Mouse (Mus musculus) brain, embryonic 18.5 days (tissue): Measurements from ENCODE around the gene Ms4a6c.
"Not testable (repeated sequence)": the region's sequence is repeated elsewhere in the genome, so short reads cannot be mapped to it uniquely, and the experiment has no call there.

Source experiments
- DNase-seq: peaks from one replicate; pipeline ENCODE4 v3.0.0-alpha.2; 2012; ENCODE audit warnings: low read depth, low spot score

Gene Ms4a6c

DNA sequence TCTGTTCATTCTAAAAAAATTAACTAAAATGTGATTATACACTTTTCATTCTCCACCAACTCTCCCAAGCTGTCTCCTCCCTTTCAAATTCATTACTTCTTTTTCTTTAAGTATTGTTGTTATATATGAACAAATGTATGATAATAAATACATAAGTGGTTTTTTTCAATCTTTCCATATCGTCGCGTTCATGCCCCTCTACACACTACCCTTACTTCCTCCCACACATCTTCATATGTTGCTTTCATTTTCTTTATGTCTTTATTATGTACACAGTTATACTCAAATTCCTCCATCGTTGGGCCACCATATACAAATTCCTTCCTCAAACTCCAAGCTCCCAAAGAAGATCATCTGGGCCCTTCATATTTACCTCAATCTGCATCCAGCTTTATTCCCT, 32.2 kb downstream of the Ms4a6c start:
- no peak for DNase-seq

DNA sequence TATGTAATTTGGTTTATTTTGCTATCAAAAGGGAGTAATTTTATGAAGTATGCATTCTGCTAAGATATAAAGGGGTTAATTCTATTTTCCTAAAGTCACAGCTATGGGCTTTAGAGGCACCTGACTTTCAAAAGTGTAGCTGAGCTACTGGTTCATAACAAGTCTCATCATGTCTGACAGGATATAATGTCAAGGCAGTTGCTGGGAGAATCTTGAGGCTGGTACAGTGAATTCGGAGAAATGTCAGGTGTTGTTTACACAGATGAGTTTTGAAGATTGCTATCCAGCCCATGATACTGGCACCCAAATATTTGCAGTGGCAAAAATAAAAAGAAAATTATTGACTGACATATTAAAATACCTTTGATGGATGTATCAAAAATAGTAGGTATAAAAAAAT, 35.7 kb downstream of the Ms4a6c start:
- DNase-seq = no peak

DNA sequence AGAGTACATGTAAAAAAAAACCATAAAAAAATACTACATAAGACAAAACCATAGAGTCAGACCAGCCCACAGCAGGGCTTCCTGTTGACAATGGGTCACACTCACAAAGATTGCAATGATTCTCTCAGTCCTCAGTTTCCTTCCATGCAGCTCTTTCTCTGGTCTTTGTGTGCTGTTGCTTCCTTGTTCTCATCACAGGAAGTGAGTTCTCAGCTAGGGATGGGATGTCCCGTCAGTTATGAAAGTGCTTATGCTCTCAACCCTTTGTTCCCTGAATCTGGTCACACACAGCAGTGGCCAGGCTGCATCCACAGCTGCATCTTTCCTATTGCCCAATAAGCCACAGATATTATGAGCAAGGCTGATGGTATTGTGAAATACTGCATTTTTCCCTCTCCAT, 44.3 kb downstream of the Ms4a6c start:
- DNase-seq = no peak

DNA sequence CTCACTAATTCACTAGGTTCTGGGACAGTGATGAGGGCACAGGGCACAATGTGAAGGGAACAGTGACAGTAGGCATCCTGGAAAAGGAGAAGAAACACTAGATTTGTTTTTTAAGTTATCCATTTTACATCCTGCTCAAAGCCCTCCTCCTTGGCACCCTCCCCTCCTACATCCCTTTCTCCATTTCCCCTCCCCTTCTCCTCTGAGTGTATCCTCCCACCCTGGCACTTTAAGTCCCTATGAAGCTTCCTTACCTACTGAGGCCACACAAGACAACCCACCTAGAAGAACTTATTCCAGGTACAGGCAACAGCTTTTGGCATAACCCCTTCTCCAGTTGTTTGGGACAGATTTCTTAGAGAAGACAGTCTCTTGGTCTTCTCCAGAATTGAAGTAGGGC, 47.1 kb downstream of the Ms4a6c start, which contains the start of gene Ms4a6b:
Ms4a6b (plus strand) TSS at position 267 of the 400 bp plus-strand sequence.
- DNase-seq = no peak

DNA sequence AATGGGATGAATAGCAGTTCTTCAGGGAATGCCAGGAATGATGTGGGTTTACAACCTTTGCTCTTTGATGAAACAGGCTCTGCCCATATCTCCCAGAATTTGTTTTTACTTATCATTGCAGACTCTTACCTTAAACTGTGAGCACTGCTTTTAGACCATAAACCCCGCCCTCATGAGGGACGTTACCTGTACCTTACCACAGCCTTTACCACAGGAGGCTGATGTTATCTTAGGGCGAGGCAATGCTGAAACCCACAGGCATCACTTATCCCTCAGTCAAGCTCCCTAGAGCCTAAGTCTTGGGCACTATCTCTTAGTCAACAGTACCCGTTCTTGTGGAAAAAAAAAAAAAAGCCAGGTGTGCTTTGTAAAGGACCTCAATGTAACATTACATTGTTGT, 47.7 kb downstream of the Ms4a6c start:
- no peak for DNase-seq

DNA sequence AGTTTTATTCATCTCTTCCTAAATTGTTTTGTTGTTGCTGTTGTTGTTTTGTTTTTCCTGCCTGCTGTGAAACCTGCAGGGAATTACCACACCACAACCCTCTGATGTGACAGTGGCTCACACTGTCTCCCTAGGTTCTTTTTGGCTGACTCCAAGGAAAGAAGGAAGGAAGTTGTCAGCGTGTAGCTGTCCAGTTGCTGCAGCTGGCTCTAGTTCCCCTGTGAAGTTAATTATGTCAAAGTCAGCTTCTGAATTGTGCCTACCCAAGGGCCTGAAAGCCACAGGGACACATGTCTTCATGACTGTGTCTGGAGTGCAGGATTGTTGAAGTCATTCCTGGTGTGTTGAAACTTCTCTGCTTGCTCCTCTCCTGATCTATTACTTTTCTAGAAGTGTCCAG, 48.2 kb downstream of the Ms4a6c start:
- DNase-seq = not testable (repeated sequence)

DNA sequence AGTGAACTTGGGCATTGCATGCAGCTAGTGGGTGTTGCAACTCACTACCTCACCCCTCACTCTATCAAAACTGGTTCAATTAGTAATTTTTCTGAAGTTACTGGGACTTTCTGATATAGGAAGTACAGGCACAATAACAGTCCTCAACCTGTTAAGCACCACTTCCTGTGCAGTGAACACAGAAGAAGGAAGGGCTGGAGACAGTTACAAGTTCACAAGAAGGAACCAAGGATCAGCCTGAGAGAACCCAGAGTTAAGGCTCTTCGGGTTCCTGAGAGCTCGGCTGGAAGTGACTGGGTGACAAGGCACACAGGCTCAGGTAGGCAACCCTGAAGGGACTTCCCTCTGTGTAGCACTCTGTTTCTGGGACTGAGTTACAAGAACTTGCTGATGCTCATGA, 49.2 kb downstream of the Ms4a6c start:
- not testable (repeated sequence) for DNase-seq

DNA sequence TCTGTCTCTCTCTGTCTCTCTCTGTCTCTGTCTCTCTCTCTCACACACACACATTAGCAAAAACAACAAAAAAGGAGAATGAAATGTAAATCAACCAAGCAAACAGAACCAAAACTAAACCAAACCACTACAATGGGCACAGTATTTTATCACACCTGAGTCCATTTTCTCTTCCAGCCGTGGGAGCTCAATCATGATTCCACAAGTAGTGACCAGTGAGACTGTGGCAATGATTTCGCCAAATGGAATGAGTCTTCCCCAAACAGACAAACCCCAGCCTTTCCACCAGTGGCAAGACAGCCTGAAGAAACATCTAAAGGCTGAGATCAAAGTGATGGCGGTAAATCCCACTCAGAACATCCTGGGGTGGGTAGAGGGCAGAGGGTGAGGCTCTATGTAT, 51.0 kb downstream of the Ms4a6c start:
- DNase-seq = no peak
